Mouse (Mus musculus) myocyte (in vitro differentiated cells): ENCODE measurements at regions not wholly inside any gene's neighbourhood (a gene's known extent, or its start where the extent isn't known, plus 50 kb on each side); places are given as distances from the start of the nearest gene placed in this dataset.

Experiments
- H3K27me3 ChIP-seq: one replicate; pipeline ENCODE4 v1.6.1; 2011; ENCODE audit not compliant: control insufficient read depth, insufficient read depth, insufficient read length
- H3K36me3 ChIP-seq: one replicate; pipeline ENCODE4 v1.6.1; 2011; ENCODE audit not compliant: control insufficient read depth, insufficient read depth
- H3K4me2 ChIP-seq: one replicate; pipeline ENCODE4 v1.6.1; 2011; ENCODE audit warnings: low read depth, control low read depth
- H3K4me3 ChIP-seq: one replicate; pipeline ENCODE4 v1.5.1; 2011; ENCODE audit warnings: mild to moderate bottlenecking, control low read depth, moderate library complexity
- H3K79me2 ChIP-seq: one replicate; pipeline ENCODE4 v1.6.1; 2011; ENCODE audit not compliant: control insufficient read depth, insufficient read depth
- H3ac ChIP-seq: one replicate; pipeline ENCODE4 v1.6.1; 2011; ENCODE audit not compliant: control insufficient read depth, insufficient read length
- CEBPB ChIP-seq: IDR thresholded peaks from 2 replicates; pipeline ENCODE4 v1.6.1; 2011; ENCODE audit warnings: mild to moderate bottlenecking, moderate library complexity; ENCODE audit not compliant: poor library complexity, insufficient read depth, severe bottlenecking
- E2F4 ChIP-seq: IDR thresholded peaks from one replicate; pipeline ENCODE4 v1.6.1; 2011; ENCODE audit warnings: mild to moderate bottlenecking, control low read depth, moderate library complexity; ENCODE audit not compliant: insufficient read depth
- MAX ChIP-seq: IDR thresholded peaks from one replicate; pipeline ENCODE4 v1.6.1; 2011; ENCODE audit warnings: low read depth, mild to moderate bottlenecking, control low read depth
- MYOD1 ChIP-seq, 3 experiments: IDR thresholded peaks; one replicate each; pipeline ENCODE4 v1.6.1; 2011; ENCODE audit warnings: control low read depth in 2 of 3, low read depth in 2 of 3, mild to moderate bottlenecking in 2 of 3, moderate library complexity in 1 of 3; ENCODE audit not compliant: insufficient read length in 2 of 3, control insufficient read depth in 1 of 3
- MYOG ChIP-seq, 3 experiments: IDR thresholded peaks; one replicate each; pipeline ENCODE4 v1.6.1; 2011; ENCODE audit warnings: control low read depth in 2 of 3, low read depth in 2 of 3, mild to moderate bottlenecking in 2 of 3; ENCODE audit not compliant: insufficient read length in 2 of 3, control insufficient read depth in 1 of 3, insufficient read depth in 1 of 3
- POLR2A ChIP-seq: IDR thresholded peaks from one replicate; pipeline ENCODE4 v1.6.1; 2011; ENCODE audit warnings: low read depth, mild to moderate bottlenecking, control low read depth, moderate library complexity; ENCODE audit not compliant: insufficient read length
- POLR2AphosphoS2 ChIP-seq: IDR thresholded peaks from one replicate; pipeline ENCODE4 v1.6.1; 2011; ENCODE audit warnings: low read depth, control low read depth; ENCODE audit not compliant: insufficient read length
- REST ChIP-seq: IDR thresholded peaks from one replicate; pipeline ENCODE4 v1.6.1; 2011; ENCODE audit warnings: mild to moderate bottlenecking, control low read depth, moderate library complexity; ENCODE audit not compliant: insufficient read depth, insufficient read length
- SRF ChIP-seq: IDR thresholded peaks from one replicate; pipeline ENCODE4 v1.6.1; 2011; ENCODE audit warnings: low read depth; ENCODE audit not compliant: control insufficient read depth, insufficient read length
- TCF12 ChIP-seq: IDR thresholded peaks from one replicate; pipeline ENCODE4 v1.6.1; 2011; ENCODE audit warnings: mild to moderate bottlenecking, control low read depth; ENCODE audit not compliant: poor library complexity, insufficient read depth, severe bottlenecking
- TCF3 ChIP-seq: IDR thresholded peaks from one replicate; pipeline ENCODE4 v1.6.1; 2011; ENCODE audit warnings: low read depth, control low read depth; ENCODE audit not compliant: insufficient read length
- USF1 ChIP-seq: IDR thresholded peaks from one replicate; pipeline ENCODE4 v1.6.1; 2011; ENCODE audit warnings: low read depth, mild to moderate bottlenecking, control low read depth, moderate library complexity

DNA sequence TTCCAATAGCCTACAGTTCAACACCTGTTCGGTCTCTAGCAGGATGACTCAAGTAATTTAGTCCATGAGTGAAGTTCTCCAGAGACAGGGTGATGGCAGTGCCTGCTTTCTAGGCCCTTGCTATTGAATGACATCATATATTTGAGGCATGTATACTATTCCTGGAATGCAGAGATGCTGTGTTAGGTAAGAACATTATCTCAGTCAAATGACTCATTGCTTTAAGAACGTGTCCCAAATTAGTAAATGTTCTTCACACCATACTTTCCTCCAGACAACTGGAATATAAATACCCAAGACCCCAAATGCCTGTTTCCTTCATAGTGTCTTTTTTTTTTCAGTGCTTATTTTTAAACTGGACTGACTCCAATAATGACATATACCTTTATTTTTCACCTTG lies 1018.3 kb downstream of the Slc16a7 start:
- Histone ChIP-seq H3K36me3 (no peaks in the 10 kb centered on the region), H3K4me2 (no peak overlapping the region), H3ac (no peak overlapping the region), H3K4me3 (no peak overlapping the region), H3K27me3 (no peaks in the 10 kb centered on the region), H3K79me2 (no peaks in the 10 kb centered on the region)
- no peak for TF ChIP-seq TCF12
- TF ChIP-seq MAX: no peak
- TF ChIP-seq REST: no peak
- TF ChIP-seq E2F4: no peak
- no peak for TF ChIP-seq TCF3
- no peak for TF ChIP-seq USF1
- no peak for TF ChIP-seq SRF
- no peak for TF ChIP-seq POLR2A
- no peak for TF ChIP-seq MYOD1 (IDR thresholded peaks at IDR 0.05; ENCODE audit: control insufficient read depth in 1 of 3, insufficient read length in 2 of 3, low read depth in 2 of 3)
- TF ChIP-seq POLR2AphosphoS2: no peak
- TF ChIP-seq MYOG (IDR thresholded peaks at IDR 0.05; ENCODE audit: control insufficient read depth in 1 of 3, insufficient read depth in 1 of 3, insufficient read length in 2 of 3, low read depth in 2 of 3): no peak
- TF ChIP-seq CEBPB: no peak

DNA sequence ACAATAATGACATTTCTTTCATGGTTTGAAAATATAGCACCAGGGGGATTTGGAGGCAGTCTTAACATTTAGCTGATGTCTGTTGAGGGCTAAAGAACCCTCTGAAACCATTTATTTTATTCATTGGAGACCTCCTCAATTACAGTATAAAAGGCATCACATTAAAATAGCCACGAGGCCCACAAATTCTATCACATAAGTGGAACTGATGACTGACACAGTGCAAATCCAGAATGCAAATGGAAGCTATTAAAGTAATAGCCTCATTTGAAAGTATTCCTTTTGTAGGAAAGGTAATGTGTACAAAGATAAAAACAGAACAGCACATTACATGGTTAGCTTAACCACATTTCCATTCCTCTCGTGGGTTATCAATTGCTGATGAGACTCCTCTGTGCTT lies 986.6 kb downstream of the Slc16a7 start:
- Histone ChIP-seq H3K4me2 (no peak overlapping the region), H3K27me3 (no peaks in the 10 kb centered on the region), H3K4me3 (no peak overlapping the region), H3K36me3 (no peaks in the 10 kb centered on the region), H3ac (no peak overlapping the region), H3K79me2 (no peaks in the 10 kb centered on the region)
- no peak for TF ChIP-seq REST
- no peak for TF ChIP-seq E2F4
- TF ChIP-seq MYOG (IDR thresholded peaks at IDR 0.05; ENCODE audit: control insufficient read depth in 1 of 3, insufficient read depth in 1 of 3, insufficient read length in 2 of 3, low read depth in 2 of 3): no peak
- no peak for TF ChIP-seq USF1
- TF ChIP-seq MYOD1 (IDR thresholded peaks at IDR 0.05; ENCODE audit: control insufficient read depth in 1 of 3, insufficient read length in 2 of 3, low read depth in 2 of 3): no peak
- TF ChIP-seq SRF: no peak
- no peak for TF ChIP-seq TCF12
- TF ChIP-seq CEBPB: no peak
- no peak for TF ChIP-seq POLR2A
- TF ChIP-seq POLR2AphosphoS2: no peak
- no peak for TF ChIP-seq TCF3
- no peak for TF ChIP-seq MAX

DNA sequence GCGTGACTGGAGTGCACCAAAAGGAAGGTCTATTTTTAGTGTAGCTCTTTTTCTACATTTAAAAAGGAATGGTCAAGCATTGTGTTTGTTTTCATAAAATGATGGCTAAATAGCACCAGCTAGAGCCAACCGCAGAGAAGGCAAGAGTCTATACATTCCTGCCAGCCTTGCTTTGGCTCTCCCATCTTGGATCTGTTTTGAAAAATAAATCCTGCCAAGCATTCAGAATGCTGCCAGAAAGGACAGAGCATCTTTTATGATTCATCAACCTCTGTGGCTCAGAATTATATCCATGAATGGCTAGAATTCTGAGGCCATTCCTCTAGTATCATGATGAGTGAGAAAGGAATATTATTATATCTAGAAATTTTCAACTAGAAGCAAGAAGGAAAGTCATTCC lies 979.6 kb downstream of the Slc16a7 start:
- no peak for TF ChIP-seq SRF
- no peak for TF ChIP-seq MYOG (IDR thresholded peaks at IDR 0.05; ENCODE audit: control insufficient read depth in 1 of 3, insufficient read depth in 1 of 3, insufficient read length in 2 of 3, low read depth in 2 of 3)
- TF ChIP-seq CEBPB: no peak

DNA sequence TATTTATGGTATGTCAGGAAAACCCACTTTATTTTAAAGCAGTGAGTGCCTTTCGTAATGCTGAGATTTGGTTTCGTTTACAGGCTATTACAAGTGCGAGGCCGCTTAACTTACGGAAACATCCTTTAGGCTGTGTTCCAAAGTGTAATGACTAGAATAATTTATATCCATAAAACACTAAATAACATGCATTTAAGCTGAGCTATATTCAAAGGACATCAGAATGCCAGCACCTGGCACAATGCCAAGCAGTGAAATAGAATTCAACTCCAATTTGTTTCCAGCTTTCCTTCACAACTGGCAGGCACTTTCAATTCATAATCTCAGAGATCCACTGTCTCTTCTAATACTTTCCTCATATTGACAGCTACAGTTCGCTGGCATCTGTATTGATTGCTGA lies 972.7 kb downstream of the Slc16a7 start:
- Histone ChIP-seq H3K36me3 (no peaks in the 10 kb centered on the region), H3ac (no peak overlapping the region), H3K79me2 (no peaks in the 10 kb centered on the region), H3K4me3 (no peak overlapping the region), H3K27me3 (no peaks in the 10 kb centered on the region), H3K4me2 (no peak overlapping the region)
- TF ChIP-seq POLR2AphosphoS2 (no peak), MYOG (IDR thresholded peaks at IDR 0.05; ENCODE audit: control insufficient read depth in 1 of 3, insufficient read depth in 1 of 3, insufficient read length in 2 of 3, low read depth in 2 of 3) (no peak), E2F4 (no peak), TCF12 (no peak), TCF3 (no peak), SRF (no peak), MAX (no peak), CEBPB (no peak), MYOD1 (IDR thresholded peaks at IDR 0.05; ENCODE audit: control insufficient read depth in 1 of 3, insufficient read length in 2 of 3, low read depth in 2 of 3) (no peak), USF1 (no peak), REST (no peak), POLR2A (no peak)

More for the DNA sequence above, 979.6 kb downstream of the Slc16a7 start:
- Histone ChIP-seq H3K79me2 (no peaks in the 10 kb centered on the region), H3K36me3 (no peaks in the 10 kb centered on the region), H3K27me3 (no peaks in the 10 kb centered on the region), H3K4me3 (no peak overlapping the region), H3ac (no peak overlapping the region), H3K4me2 (no peak overlapping the region)

DNA sequence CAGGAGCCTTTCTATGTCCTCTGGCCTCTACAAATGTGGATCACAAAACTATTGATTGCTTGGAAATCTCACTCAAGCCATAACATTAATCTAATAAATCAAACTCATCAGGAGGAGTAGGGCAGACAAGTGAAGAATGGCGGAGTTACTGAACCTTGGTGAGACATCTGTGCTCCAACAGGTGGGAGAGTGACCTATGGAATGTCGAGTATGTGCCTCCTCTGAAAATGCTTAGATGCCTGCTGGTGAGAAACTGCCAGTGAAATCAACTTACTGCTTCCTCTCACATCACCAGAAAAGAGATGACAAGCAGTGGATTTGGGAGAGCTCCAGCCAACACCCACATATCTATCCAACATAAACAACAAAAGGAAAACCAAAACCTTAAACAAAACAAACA lies 965.8 kb downstream of the Slc16a7 start:
- H3K79me2 ChIP-seq: no peaks in the 10 kb centered on the region
- no peak overlapping the region for H3ac ChIP-seq
- TF ChIP-seq MYOD1 (IDR thresholded peaks at IDR 0.05; ENCODE audit: control insufficient read depth in 1 of 3, insufficient read length in 2 of 3, low read depth in 2 of 3) (no peak), USF1 (no peak), SRF (no peak), CEBPB (no peak), MAX (no peak), POLR2AphosphoS2 (no peak), REST (no peak), POLR2A (no peak), E2F4 (no peak), TCF3 (no peak), TCF12 (no peak), MYOG (IDR thresholded peaks at IDR 0.05; ENCODE audit: control insufficient read depth in 1 of 3, insufficient read depth in 1 of 3, insufficient read length in 2 of 3, low read depth in 2 of 3) (no peak)
- H3K4me3 ChIP-seq: no peak overlapping the region
- no peaks in the 10 kb centered on the region for H3K36me3 ChIP-seq
- no peaks in the 10 kb centered on the region for H3K27me3 ChIP-seq
- H3K4me2 ChIP-seq: no peak overlapping the region
